Mouse (Mus musculus): ENCODE measurements around the gene Cox7a2l. TPM values are rescaled to one million over a fixed set of nuclear protein-coding genes. Genes with fewer than 3 reads are reported as not detected.

Cox7a2l gene
- 100 to 1,000 TPM; 177 to 189 TPM for total RNA-seq (2021)
- long read RNA-seq, transcript Cox7a2l-201 (3 exons, 1,076 nt) = major isoform, 167 of 189 reads
- long read RNA-seq, partial matches to known transcripts = 0 of 189 reads
- long read RNA-seq, other reads (novel, unspliced or antisense) = 22 of 189 reads

DNA sequence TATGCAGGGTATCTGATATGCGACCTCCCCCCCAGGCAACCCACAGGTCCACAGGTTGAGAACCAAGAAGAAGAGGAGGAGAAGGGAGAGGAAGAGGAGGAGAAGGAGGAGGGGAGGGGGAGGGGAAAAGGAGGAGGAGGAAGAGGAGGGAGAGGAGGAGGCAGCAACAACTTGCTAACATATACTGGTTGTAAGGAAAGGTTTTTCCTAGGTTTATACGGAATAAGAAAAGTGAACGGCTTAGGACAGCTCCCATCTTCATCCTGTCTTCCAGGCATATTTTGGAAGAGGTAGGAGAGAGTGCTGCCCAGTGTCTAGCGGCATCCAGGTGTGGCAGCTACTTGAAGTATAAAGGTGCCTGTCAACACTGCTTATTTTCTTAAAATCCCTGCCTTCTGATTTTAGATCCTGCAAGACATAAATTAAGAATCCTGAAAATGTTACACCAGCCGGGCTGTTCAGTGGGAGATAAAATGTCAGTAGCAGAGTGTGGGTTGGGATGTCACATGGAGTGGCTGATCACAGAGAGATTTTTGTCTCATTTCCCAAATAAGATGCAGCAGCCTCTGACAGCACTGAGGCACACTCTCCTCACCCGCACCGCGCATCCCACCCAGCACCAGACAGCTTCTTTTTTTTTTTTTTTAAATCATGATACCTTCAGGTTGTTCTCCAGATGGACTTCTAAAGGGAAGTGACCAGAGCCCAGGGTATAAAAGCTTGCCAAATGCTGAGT, at the start of gene Cox7a2l:
Cox7a2l (minus strand) TSS at position 51 of the 736 bp plus-strand sequence.
- DNase-seq (ENCODE audit: low spot score in 2 of 2) = no peak

DNA sequence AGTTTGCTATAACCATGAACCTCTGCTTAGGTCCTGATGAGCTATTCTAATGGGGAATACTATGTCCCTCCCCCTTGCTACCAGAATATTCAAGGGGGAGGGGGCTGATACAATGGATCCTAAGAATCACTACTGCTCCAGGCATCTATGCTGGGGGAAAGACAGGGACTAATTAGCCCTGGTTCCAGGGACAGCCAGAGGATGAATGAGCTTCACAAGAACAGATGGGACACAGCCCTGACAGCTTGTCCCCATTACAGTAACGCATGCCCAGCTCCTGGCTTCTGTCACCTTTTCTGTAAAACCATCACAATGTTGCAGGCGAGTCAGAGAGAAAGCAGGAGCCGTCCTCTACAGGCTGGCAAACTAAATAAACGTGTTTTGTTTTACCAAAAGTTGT, 48.4 kb upstream of the Cox7a2l start:
- DNase-seq (ENCODE audit: low spot score in 2 of 2) = no peak

DNA sequence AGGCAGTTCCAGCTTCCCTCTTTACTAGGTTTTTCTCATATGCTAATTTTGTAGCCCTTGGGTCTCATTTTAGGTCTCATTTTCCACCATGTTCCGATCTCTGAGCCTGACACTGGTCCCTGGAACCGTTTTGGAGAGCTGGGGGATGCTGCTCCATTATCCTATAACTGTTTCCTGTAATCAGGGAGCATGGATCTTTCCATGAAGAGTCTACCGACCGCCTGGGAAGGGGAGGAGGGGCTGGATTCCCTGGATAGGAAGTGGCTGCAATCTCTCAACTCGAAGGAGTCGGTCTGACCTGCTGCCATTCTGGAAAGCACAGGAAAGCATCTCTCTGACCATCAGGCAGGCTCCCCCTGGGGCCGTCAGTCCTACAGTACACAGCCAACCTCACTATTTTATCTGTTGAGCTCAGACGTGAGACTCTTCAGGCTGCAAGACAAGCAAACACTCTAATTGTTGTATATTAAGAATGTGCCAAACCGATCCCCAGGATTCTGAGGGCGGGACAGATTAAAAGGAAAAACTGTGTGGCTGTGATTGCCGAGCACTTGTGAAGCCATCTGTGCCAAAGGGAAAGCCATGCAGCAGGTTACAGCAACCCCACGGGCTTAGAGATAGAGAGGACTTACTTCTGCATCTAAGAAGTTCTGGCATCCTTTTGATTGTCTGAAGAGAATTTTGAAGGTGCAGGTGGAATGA, 47.1 kb upstream of the Cox7a2l start:
- DNase-seq (ENCODE audit: low spot score in 2 of 2) = no peak

DNA sequence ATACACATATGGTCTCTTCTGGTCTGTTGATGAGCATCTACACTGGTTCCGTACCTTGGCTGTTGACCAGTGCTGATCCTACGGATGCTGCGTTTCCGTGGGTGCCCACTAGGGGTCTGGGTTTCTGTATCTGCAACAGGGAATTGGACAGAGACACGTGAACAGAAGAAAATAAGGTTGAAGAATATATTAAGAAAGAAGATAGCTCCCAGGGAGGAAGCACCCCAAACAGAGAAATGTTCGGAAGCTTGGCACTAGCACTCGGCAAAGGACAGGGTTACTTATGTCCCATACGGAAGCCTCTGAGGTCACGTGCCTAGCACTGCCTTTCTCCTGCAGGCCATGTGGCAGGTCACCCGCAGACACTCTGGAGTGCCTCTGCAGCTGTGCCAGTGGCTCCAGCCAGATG, 46.6 kb upstream of the Cox7a2l start:
- peak; percentile 46 to 59 for DNase-seq (ENCODE audit: low spot score in 2 of 2)

DNA sequence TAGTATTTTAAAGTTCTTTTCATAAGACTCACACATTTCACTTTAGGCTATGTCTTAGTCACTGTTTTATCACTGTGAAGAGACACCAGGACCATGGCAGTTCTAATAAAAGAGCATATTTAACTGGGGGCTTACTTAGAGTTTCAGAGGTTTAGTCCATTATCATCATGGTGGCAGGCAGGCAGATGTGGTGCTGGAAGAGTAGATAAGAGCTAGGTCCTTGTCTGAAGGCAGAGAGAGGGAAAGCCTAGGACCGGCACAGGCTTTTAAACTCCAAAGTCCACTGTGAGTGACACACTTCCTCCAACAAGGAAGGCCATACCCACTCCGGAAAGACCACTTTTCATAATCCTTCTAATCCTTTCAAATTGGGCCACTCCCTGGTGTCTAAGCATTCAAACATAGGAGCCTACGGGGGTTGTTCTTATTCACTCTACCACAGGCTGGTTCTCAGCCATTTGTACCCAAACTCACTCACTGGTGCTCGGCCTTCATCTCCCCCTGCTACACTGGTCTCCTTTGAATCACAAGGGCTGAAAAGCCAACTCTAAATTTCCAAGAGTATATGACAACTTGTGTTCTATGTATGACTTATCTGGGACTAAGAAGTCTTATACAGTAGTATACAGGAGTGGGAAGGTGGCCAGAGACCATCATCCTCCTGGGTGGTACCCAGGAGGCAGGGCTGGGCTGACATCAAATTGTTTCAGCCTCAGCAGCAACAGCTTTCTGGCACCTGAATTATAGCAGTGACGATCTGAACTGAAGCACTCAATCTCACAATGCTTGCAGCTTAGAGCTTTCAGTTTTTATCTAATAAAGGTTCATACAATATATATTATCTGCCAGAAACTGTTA, 45.3 kb upstream of the Cox7a2l start:
- no peak for DNase-seq (ENCODE audit: low spot score in 2 of 2)

DNA sequence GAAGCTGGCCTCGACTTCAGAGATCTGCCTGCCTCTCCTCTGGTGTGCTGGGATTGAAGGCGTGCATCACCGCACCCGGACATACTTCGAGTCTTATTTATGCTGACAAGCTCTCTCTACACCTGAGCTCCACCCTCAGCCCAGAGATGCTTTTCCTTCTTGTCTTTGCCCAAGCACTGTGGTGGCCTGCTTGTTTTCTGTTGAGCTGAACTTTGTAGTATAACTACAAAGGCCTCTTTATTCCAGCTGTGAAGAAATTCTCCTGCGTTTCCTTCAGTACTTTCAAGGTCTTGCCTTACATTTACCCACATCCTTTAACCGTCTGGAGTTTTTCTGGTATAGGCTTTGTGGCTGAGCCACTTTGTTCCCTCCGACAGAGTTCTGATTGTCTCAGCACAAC, 42.0 kb upstream of the Cox7a2l start:
- DNase-seq (ENCODE audit: low spot score in 2 of 2) = no peak

DNA sequence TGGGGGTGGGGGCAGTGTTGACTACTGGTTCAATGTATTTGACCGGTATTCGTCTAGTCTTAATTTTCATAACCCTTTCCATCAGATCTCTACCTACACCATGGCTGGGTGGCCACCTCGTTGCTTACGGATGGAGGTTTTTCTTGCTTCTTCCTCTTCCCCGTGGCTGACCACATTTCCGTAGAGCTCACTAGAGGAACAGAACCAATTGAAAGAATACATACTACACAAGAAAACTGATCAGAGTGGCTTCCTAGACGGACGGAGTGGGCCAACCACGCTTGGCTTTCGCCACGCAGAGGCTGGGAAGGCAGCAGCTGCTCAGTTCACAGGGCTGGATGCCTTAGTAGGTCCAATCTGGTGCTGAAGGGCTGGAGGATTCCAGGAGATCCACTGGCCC, 38.7 kb upstream of the Cox7a2l start:
- no peak for DNase-seq (ENCODE audit: low spot score in 2 of 2)

DNA sequence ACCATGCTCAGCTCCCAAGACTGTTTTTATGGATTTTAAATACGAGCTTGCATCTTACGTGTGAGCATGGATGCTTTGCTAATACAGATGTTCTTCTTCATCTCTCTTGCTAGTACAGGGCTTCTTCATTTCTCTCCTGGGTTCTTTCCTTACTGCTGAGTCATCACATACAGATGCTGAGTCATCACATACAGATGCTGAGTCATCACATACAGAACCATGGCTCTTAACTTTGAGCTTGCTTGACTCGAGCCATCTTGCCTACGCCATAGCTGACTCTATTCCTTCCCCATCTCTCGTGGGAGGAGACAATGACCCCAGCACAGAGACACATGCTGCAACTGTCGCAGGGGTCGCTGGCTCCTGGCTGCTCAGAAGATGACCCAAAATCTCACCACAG, 37.9 kb upstream of the Cox7a2l start:
- no peak for DNase-seq (ENCODE audit: low spot score in 2 of 2)

DNA sequence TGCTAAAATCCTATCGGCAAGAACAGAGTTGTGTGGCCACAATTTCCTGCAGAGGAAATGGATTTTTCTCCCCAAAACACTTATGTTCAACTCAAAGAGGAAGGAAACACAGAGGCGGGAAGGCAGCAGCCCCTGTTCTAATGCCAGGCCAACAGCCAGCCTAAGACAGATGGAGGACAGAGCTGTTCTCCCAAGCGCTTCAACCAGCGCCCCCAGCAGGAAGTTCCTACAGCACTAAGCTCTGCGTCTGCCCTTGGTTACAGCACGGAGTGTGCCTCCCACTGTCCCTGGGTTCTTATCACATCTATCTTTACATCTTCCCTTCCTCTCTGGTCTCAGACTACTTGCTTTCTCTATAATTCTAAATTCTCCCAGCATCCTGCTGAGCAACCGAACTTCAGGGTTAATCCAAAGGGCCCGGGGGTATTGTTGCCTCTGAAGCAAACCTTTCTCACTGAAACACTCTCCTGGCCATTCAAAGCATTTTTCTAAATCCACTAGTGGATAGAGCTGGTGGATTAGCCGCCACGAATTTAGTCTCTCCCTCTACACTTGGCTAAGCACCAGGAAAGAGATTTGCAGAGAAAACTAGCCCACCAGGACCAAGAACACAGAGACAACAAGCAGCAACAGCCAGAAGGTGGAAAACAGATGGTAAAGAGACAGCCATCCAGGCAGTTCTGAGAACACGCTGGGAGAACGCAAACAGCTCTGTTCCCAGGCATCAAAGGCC, 31.5 kb upstream of the Cox7a2l start:
- peak in 1 of 2 experiments; percentile 65 for DNase-seq (ENCODE audit: low spot score in 2 of 2)

DNA sequence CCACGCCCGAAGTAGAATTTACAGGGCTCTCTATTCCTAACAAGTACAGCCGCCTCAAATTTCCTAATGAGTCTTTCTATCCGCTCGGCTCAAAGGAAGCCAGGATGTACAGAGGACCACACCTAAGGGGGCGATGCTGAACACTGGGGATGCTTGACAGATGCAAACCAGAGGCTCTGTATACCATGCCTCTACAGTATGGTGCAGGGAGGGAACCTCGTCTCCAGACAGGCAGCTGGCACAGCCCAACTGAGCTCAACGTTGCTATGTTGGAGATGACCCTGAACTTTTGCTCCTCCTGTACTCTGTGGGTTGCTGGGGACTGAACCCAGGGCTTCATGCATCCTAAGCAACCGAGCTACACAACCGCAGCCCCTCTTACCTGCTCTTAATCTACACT, 30.0 kb upstream of the Cox7a2l start:
- no peak for DNase-seq (ENCODE audit: low spot score in 2 of 2)

DNA sequence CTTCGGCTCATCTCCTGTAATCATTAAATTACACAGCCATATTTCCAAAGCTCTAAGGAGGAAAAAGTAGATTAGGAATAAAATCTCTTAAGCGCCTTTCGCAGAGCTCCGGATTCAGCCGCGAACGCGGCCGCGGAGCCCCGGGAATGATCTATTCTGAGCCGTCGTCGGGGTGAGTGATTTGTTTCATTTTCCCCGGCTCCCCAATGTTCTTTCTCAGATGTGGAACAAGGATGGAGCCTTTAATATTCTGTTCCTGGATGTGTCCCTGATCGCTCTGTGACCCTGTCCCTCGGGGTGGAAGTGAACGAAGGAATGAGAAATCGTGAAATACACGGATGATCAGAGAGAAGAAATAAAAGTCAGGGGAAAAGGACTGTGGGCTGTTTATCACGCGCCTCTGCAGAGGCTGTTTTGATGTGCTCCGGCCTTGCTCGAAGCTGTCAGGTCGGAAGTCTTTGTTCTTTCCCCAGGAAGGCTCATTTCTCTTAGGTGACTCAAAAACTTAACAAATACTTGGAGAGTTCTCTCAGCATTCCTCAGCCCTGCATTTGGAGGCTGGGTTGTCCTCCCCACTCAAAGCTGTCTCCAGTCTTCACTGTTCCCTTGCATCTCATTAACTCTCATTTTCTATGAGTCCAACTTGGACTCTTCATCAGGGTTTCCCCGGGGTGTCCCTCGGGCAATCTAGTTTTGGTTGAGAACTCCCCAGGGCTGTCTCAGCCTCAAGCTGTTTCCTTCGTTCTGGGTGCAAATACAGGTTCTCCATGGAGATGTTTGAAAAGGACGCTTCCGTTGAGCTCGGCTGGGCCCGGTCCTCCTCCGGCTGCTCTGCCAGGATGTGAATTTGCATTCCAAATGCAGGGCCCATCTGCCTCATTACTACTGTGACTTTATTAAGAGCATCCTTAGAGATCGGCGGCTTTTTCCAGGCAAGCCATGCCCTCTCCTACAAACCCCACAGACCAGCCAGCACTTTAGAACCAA, 28.9 kb upstream of the Cox7a2l start:
- DNase-seq (ENCODE audit: low spot score in 2 of 2) = no peak

DNA sequence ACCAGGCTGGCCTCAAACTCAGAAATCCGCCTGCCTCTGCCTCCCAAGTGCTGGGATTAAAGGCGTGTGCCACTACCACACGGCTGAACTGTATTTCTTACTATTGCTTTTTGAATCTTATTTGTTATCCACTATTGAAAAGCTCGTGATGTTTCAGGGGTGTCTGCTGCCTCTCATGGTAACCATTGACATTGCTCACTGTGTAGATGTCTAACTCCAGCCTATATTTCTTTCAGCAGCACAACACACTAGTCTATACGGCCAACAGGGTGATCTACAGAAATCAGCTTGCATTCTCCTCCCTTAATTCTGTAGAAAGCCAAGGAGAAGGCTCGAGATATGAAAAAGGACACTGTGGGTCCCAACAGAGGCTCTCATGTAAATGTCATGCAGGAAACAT, 28.1 kb upstream of the Cox7a2l start:
- DNase-seq (ENCODE audit: low spot score in 2 of 2) = no peak

DNA sequence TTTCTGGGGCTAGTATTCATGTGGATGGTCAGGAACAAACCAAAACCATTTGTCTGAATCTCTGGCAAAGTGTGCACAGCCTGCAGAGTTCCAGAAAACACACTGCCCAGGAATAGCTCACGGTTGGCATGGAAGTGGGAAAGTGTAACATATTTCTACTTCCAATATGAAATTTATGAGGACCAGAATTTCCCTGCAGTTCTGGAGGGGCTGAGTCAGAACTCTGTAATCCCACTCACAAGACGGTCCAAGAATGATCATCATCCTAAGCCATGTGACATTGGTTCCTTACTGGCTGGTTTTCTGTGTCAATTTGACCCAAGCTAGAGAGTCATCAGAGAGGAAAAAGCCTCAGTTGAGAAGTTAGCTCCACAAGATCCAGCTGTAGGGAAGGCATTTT, 25.3 kb upstream of the Cox7a2l start:
- no peak for DNase-seq (ENCODE audit: low spot score in 2 of 2)

DNA sequence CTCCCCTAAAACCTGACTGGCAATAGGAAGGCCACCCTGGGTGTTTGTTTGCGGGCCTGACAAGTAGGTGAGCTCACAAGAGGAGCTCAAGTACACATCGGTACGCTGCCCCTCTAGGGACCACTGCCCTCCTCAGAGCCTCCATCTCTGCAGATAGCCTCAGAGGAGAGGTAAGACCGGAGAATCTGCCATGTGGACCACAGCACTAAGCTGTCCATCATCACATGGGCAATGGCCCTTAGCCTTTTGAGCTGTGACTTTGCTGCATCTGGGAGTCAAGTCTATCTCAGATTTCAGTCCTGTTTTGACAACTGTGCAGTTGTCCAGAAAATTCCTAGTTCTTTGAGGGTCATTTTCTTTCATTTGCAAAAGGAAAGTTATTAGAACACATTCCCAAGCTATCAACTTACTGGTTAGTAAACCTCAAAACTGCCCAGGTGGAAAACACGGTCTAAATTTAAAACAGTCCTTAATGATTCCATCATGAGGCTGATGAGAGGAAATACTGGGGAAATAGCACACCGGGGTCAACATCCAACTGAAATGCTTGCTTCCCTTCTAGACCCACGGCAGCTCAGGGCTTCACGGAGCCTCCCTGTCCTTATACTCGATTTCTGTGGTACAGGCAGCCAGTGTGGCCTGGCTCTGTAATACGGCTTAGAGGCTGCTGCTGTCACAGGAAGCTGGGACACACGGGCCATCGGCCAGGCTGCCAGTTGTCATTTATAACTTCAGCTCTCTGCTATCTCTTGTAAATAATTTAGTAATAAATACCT, 22.3 kb upstream of the Cox7a2l start:
- no peak for DNase-seq (ENCODE audit: low spot score in 2 of 2)

DNA sequence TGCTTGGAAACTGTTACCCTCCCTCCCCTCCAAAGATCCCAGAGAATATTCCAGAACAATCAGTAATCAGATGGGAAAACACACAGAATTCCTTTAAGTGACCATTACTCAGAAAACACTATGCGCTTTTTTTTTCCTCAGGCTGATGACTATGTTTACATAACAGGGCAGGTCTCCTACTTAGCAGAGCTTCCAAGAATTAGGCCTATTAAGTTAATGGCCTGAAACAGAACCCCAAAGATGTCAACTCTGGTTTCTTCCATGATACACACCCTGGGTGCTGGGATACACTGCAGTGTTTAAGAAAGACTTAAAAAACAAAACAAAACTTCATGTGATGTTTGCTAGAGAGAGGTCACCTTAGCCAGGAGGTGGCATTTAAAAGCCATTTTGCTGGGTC, 21.6 kb upstream of the Cox7a2l start:
- DNase-seq (ENCODE audit: low spot score in 2 of 2) = no peak

DNA sequence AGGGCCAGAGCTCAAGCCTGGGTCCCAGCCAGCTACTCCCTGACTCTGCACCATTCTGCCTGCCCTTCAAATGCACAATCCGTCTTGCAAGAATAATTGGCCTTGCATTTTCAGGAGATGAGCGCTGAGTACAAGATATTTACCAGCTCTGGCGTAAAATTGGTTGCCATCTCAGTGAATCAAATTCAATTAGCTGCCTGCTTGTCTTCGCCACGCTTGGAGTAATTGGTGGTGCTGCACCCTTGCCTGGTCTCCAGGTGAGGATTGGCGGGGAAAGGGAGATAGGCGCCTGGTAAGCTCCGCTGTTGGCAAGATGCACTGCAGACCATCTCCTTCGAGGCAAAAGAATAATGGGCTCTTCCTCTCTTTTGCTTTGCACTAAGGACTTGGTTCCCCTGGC, 21.0 kb upstream of the Cox7a2l start:
- no peak for DNase-seq (ENCODE audit: low spot score in 2 of 2)

DNA sequence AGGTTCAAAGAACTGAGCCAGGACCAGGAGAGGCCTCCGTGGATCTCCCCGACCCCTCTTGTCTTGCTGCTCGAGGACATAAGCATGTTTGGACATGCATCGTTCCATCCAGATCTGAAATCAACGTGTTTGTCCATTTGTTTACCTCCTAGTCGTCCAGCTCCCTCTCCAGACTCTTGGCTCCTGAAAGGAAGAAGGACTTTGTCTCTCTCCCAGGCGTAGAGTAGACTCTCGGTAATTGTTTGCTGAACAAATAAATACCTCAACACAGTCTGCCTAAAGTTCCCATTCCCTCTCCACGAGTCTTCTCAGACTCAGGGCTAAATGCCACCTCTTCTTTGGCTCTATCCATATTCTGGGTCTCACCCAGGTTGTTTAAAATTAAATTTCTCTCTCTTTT, 16.0 kb upstream of the Cox7a2l start:
- DNase-seq (ENCODE audit: low spot score in 2 of 2) = no peak

DNA sequence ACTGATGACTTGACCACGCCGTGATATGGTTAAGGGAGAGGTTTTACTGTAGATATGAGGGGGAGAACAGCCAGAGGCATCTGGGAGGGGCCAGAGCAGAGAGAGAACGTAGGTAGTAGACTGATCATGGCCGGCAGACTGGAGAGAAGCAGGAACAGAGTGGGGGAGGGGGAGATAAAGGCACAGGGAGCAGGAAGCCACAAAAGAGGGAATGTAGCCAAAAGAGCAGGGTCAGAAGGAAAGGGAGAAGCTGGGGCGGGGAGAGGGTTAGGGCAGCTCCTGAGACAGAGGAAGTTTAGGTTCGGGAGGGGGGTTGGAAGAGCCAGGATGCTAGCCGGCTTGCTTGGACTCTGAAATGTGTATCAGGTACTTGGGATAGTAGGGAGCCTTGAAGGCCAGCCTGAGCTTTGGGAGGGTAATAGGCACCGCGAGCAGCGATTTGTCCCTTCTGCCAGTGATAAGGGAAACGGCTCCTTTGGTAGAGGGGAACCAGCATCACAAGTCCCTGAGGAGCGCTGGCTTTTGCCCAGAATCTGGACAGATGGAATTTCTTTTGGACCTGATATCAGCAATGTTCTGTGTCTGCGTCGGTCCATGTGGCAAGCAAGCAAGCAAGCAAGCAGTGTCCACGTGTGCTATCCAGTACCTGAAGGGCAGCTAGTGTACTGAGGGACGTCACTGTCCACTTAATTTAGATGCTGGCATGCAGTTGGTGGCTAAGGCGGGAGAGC, 10.7 kb upstream of the Cox7a2l start:
- DNase-seq (ENCODE audit: low spot score in 2 of 2) = no peak

All from layer of hippocampus, postnatal 10 days (tissue).